In genomic region chr8:57962286-57963110, GRCm38 (mm10) we compare ENCODE assay signal across 10 mouse cellular contexts.
DNase-seq lines count a peak whose midpoint lies in the region; ATAC-seq lines count a peak whose summit lies in the region.
"Had no signal": no experiment of that assay in that cellular context is flagged by ENCODE, and none has a peak within 500 bp of the region (broad histone marks: within the 10 kb centered on the region; RNA-seq: fewer than 3 reads in every experiment).

No protein-coding gene starts in this region.

- H3K27ac ChIP-seq in neural tube, embryonic 14.5 days (ENCODE audit: low read depth, low read length): 0 out of 2 replicates have a peak overlapping the region, but pooled peaks have one; percentile 22

- peak; percentile 32; the same call in 1 of the 2 replicates for ATAC-seq in neural tube, embryonic 14.5 days (ENCODE audit: low read depth)

- H3K36me3 ChIP-seq in neural tube, embryonic 14.5 days (ENCODE audit: control insufficient read depth, insufficient read depth, low read length): no peaks in the 10 kb centered on the region

- H3K27me3 ChIP-seq in neural tube, embryonic 14.5 days (ENCODE audit: control insufficient read depth, insufficient read depth, low read length): no peaks in the 10 kb centered on the region
- H3K27me3 ChIP-seq: CH12.LX had no signal

- no peaks in the 10 kb centered on the region for H3K9me3 ChIP-seq in neural tube, embryonic 14.5 days (ENCODE audit: control insufficient read depth, low read length)

- peaks cover 4% of the 10 kb centered on the region; the same call in 1 of the 2 replicates for H3K4me1 ChIP-seq in neural tube, embryonic 14.5 days (ENCODE audit: control insufficient read depth, insufficient read depth, low read length)

- WGBS in neural tube, embryonic 14.5 days: 40% methylated on average over 12 of the region's 12 CpGs

- intact Hi-C loops in gastrocnemius, postnatal 14 days (cut with DNase I; ENCODE audit: low total_unique reads): no loop called here
- intact Hi-C loops in gastrocnemius, postnatal 36 days (cut with DNase I): no loop called here

- peak; percentile 35 for DNase-seq in gastrocnemius, postnatal 14 days
- DNase-seq in gastrocnemius, postnatal 36 days: no peak
- DNase-seq in lung, postnatal 10 days: peak; percentile 3
- DNase-seq in lung, postnatal 25 days (ENCODE audit: low spot score): no peak
- DNase-seq in cerebellum, postnatal 10 days: peak; percentile 96 to 97
- DNase-seq in c-Kit-positive CD71-positive TER-119-positive erythroid progenitor cells, embryonic 14.5 days (ENCODE audit: low spot score): no peak
- no peak for DNase-seq in spleen, postnatal 10 days (ENCODE audit: low spot score in 2 of 2)
- DNase-seq: adrenal gland, adult 2 months had no signal

- H3K9ac ChIP-seq in neural tube, embryonic 14.5 days (replicated peaks; ENCODE audit: low read depth, low read length): no peak overlapping the region

- H3K4me2 ChIP-seq in neural tube, embryonic 14.5 days (ENCODE audit: low read depth, low read length): no peak overlapping the region

- H3K4me3 ChIP-seq in neural tube, embryonic 14.5 days (ENCODE audit: low read depth, low read length): no peak overlapping the region

Comparison
In these comparisons a context has a peak if more than half of its experiments do, and no peak if none do; other contexts are left out.
1. DNase-seq: peak in gastrocnemius, postnatal 14 days (single experiment), lung, postnatal 10 days (single experiment) and cerebellum, postnatal 10 days (2 of 2); none in gastrocnemius, postnatal 36 days (0 of 2), lung, postnatal 25 days (single experiment), c-Kit-positive CD71-positive TER-119-positive erythroid progenitor cells, embryonic 14.5 days (single experiment) and spleen, postnatal 10 days (0 of 2).